Mouse (Mus musculus): Measurements from ENCODE around the gene Mydgf.

The Mydgf gene

DNA sequence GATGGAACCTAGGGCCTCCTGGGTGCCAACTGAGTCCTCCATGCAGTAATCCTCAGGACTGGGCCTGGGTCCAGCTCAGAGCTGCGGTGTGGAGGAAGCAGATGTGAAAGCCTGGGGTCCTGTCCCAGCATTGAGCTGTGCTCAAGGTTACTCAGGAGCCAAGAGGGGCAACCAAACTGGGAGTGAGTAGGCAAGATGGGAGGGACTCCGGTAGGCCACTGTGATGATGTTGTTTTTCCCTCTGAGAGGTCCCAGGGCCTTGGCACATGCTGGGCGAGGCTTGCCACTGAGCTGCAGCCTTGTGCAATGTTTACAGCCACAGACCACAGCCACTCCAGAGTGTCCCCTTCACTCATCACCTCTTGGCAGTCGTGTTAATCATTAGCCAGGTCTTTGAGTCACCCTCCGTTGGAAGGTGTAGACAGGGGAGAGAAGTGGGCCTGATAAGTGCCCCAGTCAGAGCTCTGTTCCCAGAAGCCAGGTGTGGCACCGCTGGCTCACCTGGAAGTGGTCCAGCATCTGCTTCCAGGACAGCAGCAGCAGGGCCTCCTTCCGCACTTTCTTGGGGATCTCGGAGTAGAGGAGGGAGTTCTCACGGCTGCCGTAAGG, 22.7 kb upstream of the Mydgf start:
- no peak for TF ChIP-seq GATA4 (IDR thresholded peaks at IDR 0.05; ENCODE audit: insufficient replicate concordance, low read length)

DNA sequence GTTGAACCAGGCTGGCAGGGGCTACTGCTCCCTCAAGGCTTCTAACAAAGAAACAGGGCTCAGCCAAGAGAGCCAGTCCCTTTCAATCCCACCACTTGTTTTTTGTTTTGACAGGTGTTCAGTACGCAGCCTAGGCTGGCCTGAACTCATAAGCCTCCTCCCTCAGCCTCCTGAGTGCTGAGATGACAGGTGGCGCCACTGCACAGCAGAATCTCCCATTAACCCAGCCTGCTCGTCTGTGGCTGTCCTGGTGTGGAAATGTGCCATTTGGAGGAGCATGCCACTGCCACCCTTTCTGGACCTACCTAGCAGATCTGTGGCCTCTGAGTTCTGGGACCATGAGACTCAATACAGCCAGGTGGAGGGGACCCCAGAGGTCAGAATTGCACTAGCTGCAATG, 20.0 kb upstream of the Mydgf start:
- TF ChIP-seq GATA4 (IDR thresholded peaks at IDR 0.05; ENCODE audit: insufficient replicate concordance, low read length), result no peak

DNA sequence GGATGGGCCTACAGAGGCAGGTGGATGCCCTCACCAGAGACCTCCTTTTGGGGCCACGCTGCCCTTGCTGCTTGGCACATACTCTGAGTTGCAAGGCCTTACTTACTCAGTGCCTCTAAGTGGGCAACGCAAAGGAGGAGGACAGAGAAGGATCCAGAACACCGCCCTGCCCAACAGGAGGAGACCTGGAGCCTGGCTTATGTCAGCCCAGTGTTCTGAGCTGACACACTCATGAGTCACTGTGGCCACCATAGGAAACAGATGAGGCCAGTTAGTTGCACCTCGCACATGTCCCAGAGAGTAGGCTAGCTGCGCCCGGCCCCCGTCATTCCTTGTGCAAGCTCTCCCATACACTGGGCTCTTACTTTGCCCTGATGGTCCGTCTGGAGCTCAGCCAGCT, 18.8 kb upstream of the Mydgf start:
- no peak for TF ChIP-seq GATA4 (IDR thresholded peaks at IDR 0.05; ENCODE audit: insufficient replicate concordance, low read length)

DNA sequence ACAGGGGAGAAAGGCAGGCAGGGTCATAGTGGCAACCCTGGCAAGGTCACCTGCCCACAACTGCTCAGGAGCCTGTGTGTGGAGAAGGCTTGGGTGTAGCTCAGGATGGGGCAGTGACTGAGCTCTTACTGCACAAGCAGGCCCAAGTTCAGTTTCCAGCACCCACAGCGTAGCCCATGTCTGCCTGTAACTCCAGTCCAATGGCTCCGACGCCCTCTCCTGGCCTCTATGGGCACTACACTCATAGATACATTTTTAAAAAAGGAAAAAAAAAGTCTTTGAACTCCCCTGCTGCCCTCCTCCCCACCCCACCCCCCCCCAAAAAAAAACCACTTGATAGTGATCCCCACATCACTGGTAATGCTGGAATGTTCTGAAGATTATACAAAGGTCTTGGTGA, 17.9 kb upstream of the Mydgf start:
- TF ChIP-seq GATA4 (IDR thresholded peaks at IDR 0.05; ENCODE audit: insufficient replicate concordance, low read length), result no peak

DNA sequence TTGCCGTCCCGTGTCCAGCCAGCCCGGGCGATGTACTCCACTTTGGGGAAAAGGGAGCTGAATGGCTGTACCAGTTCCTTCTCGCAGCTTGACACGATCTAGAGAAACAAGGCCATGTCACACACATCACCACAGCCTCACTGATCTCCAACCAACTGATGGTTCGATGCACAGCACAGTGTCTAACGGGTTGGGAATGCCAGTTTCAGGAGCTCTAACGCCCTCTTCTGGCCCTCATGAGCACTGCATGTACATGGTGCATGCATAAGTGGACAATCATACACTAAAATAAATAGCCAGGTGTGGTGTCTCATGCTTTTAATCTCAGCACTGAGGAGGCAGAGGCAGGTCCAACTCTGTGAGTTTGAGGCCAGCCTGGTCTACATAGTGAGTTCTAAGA, 16.9 kb upstream of the Mydgf start:
- no peak for TF ChIP-seq GATA4 (IDR thresholded peaks at IDR 0.05; ENCODE audit: insufficient replicate concordance, low read length)

DNA sequence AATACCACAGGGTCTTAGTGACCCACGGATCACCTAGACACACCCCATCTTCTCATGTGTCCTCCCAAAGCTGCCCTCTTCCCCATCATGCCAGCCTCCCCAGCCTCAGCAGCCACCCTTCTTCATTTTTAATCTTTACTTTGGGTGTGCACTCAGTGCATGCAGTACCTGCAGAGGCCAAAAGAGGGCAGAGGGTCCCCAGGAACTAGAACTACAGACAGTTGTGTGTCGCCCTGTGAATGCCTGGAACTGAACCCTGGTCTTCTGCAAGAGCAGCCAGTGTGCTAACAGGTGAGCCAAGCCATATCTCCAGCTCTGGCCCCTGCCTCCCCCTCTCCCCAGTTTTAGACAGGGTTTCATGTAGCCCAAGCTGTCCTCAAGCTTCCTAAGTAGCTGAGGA, 13.1 kb upstream of the Mydgf start:
- no peak for TF ChIP-seq GATA4 (IDR thresholded peaks at IDR 0.05; ENCODE audit: insufficient replicate concordance, low read length)

DNA sequence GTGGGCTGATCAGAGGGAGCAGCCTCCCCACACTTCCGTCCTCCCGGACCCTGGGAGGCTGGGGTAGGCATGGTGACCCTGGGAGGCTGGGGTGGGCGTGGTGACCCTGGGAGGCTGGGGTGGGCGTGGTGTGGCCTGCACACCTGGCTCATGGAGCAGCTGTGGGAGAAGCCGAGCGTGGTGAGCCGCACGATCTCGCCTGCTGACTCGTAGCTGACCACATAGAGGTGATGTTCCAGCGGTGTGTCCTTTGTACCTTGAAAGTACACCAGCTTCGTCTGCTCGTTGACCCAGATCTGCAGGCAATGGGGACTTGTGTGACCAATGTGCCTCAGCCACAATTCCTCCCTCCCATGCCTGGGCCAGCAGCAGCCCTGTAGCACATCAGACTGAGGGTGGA, 11.0 kb upstream of the Mydgf start:
- no peak for TF ChIP-seq GATA4 (IDR thresholded peaks at IDR 0.05; ENCODE audit: insufficient replicate concordance, low read length)

DNA sequence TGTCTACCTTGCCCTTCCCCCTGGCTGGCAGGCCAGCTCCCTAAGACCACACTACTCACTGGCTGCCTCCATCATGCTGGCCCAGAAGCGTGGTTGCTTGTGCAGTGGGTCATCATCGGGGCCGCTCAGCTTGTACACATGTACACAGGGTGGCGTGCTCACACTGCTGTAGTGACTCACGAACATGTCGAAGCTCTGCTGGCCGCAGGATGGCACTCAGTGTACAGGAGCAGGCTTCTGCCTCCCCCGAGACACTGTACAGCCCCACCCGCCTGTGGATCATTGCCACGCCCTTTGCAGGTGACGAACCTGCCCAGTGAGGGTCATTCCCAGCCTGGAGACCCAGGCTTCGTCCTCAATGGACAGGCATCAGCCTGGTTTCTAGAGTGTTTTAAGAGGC, 10.6 kb upstream of the Mydgf start:
- TF ChIP-seq GATA4 (IDR thresholded peaks at IDR 0.05; ENCODE audit: insufficient replicate concordance, low read length), result no peak

DNA sequence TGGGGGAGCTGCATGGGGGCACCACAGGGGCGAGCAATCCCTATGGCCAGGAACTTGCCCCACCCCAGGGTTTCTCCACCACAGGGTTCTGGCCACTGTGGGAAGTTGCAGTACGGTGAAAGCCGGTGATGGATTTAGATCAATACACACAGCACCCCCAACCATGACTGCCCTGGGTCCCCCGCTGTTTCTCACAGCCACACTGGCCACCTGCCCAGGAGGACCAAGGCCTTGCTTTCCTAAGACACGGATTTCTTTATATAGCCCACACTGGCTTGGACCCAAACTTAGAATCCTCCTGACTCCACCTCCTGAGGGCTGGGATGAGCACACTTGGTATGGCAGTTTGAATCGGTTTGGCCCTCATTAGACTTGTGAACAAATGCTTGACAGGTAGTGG, 7.5 kb upstream of the Mydgf start:
- TF ChIP-seq GATA4 (IDR thresholded peaks at IDR 0.05; ENCODE audit: insufficient replicate concordance, low read length), result no peak

DNA sequence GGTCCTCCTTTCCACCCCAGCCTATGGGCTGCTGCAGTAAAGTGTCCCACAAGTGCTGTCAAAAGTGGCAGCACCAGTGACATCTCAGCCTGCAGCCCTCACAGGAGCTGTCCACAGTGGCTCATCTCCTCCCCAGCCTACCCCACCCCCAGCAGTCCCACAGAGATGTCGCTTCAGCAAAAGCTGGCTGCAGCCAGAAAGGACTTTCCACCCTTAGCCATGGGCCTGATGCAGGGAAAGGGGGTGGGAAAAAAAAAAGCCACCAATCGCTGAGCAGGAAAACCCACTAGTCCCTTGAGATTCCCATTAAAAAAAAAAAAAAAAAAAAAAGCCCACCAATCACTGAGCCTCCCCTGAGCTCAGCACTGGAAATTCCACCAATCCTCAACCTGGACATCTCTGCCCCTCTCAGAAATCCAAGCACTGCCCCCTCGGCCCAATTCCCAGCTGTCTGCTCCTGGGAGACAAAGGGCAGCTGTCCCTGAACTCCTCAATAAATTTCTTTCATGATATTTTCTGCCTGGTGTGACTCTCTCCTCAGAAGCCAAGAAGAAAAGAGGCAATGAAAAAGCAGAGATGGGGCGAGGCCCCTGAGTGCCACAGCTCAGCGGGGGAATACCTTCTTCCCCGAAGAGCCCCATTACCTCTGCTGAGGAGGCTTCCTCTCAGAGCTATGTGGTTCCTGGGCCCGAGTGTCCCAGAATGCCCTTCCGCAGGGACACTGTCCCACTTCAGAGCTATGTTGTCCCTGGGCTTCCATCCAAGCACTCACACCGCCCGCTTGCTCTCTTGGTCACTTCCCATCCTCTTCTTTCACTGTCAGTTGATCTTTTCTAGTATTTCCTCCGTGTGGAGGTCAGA, 1.8 kb upstream of the Mydgf start:
- TF ChIP-seq GATA4 (IDR thresholded peaks at IDR 0.05; ENCODE audit: insufficient replicate concordance, low read length), result no peak

DNA sequence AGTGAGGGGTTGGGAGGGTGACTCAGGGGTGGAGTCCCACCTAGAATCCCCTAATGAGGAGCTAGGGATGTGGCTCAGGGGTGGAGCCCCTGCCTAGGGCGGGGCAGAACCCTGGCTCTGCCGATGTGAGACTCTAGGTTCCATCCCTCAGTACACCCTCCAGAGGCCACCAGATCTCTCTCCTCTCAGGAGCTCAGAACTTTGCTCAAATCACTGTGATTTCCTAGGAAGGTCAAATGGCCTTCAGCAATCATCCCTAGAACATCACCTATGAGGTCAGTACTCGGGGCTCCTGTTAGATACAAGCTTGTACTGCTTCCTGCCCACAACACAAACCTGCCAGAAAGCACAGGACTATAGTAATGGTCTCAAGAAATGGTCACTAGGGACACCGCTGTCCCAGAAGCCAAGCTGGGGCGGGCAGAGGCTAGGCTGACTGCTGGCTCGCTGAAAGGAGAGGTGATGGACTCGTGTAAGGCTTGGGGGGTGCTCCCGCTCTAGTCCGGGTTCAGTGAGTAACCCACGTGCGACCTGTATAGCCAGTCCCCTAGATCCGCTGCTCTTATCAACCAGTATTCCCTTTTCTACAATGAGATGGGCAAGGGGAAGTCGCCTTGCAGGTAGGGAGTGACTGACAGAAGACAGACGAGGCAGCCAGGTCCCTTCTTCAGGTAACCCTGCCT, 604 bp downstream of the Mydgf start:
- no peak for TF ChIP-seq GATA4 (IDR thresholded peaks at IDR 0.05; ENCODE audit: insufficient replicate concordance, low read length)

DNA sequence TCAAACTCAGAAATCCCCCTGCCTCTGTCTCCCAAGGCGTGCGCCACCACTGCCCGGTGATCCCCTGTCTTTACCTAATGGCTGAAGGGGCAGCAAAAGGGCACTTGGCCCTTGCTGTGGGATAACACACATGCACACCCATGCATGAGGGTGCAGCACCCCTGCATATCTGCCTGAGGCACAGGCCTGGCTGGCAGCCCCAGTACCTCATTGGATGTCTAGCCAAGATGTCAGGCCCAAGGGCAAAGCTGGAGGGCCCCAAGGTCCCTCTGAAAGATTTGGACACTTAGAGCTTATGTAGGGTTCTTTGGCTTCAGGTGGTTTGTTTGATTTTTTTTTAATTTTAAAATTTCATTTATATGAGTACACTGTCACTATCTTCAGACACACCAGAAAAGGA, 8.3 kb downstream of the Mydgf start:
- TF ChIP-seq GATA4 (IDR thresholded peaks at IDR 0.05; ENCODE audit: insufficient replicate concordance, low read length), result no peak

DNA sequence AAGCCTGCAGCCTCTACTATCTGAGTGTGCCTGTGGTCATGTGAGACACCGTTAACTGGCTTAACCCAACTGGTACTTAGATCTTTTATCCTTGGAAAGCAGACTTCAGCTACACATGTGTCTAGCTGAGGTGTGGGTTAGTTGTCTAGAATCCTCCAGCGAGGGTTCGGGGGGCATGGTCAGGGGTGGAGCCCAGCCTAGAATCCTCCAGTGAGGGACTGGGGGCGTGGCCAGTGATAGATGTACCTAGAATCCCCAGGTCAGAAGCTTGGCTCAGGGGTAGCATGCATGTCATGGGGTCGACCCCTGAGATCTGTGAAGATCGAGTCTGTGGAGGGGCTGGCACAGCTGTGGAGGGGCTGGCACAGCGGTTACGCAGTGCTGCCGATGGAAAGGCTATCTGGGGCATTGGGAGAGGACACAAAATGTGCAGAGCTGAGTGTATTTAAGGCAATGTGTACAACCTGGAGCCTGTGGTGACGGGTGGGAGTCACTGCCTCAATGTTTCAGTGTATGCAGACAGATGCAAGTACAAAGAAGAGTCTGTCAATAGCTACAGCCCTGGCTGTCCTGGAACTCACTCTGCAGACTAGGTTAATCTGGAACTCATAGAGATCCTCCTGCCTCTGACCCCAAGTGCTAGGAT, 10.2 kb downstream of the Mydgf start:
- no peak for TF ChIP-seq GATA4 (IDR thresholded peaks at IDR 0.05; ENCODE audit: insufficient replicate concordance, low read length)

DNA sequence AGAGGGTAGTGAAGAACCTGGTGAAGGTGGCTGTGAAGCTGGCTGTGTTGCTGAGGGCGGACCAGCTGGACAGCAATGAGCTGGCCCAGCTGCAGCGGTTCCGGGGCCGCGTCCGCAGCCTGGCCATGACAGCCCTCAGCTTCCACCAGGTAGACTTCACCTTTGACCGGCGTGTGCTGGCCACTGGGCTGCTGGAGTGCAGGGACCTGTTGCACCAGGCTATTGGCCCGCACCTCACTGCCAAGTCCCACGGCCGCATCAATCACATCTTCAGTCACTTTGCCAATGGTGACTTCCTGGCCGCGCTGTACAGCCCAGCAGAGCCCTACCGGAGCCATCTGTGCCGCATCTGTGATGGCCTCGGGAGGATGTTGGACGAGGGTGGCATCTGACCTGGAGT, 11.8 kb downstream of the Mydgf start:
- TF ChIP-seq GATA4 (IDR thresholded peaks at IDR 0.05; ENCODE audit: insufficient replicate concordance, low read length), result no peak

DNA sequence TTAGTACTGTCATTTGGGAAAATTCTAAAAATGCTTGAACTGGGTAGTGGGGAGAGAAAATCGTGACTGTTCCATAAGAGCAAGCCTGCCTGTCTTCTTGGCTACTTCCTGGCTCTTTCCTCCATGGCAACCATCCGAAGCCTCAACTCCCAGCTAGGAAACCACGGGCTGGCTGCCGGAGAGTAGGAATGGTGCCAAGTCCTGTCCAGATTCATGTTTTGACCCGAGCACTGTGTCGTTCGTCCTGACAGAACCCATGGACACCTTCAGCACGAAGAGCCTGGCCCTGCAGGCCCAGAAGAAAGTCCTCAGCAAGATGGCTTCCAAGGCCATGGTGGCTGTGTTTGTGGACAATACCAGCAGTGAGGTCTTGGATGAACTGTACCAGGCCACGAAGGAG, 12.3 kb downstream of the Mydgf start:
- 0 out of 2 replicates have a peak, but pooled peaks have one; percentile 7 for TF ChIP-seq GATA4 (IDR thresholded peaks at IDR 0.05; ENCODE audit: insufficient replicate concordance, low read length)

DNA sequence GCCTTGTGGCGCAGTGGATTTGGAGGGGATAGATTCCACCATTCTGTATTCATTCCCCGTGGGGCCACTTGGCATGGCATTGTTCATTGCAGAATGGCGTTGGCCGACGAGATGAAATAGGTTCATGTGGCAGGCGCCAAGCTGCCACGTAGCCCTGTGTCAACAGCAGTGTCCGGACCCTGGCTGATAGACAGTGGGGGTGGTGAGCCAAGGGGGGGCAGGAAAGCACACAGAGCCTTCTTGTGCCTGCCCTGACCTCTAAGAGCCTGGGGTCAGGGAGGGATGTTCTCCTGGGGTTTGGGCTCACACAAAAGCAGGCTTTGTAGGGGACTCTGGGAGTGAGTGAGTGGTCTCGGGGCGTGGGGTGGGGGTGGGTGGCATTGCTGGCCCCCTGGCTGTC, 13.1 kb downstream of the Mydgf start:
- TF ChIP-seq GATA4 (IDR thresholded peaks at IDR 0.05; ENCODE audit: insufficient replicate concordance, low read length), result peak; percentile 8; the same call in 1 of the 2 replicates
